Mouse (Mus musculus) lung, postnatal 4 days (tissue): Measurements from ENCODE around the gene 4931406C07Rik.

Source experiments
- DNase-seq, 2 experiments: peaks; one replicate each; pipeline ENCODE4 v3.0.0; 2021

4931406C07Rik gene

DNA sequence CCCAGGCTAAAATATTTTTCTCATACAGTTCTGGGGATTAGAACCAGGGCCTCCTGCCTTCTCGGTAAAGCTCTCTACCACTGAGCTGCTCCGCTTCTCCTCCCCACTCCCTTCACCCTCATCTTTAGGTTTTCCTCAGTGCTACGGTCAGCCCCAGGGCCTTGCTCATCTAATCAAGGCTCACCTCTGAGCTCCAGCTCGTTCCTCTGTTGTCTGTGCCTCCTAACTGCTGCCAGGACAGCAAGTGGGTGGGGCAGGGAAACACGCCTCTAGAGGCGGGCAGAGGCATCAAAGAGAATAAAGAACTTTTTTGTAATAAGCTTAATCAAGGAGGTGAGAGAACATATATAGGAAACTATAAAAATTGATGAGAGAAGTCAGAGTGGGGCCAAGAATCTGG lies 18.4 kb downstream of the 4931406C07Rik start:
- no peak for DNase-seq

DNA sequence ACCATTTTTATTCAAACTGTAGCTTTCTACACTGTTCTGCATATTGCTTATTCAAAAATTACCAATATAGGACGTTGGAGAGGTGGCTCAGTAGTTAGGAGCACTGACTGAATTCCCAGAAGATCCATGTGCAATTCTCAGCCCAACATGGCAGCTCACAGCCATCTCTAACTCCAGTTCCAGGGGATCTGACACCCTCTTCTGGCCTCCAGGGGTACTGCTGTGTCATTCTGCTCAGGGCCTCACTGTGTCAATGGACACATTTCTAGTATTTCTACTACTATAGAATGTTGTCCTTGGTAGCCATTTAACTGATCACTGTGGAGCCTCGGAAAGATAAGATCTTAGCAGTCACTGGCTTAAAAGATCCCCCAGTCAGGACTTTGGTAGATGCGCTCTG lies 20.8 kb downstream of the 4931406C07Rik start:
- DNase-seq: no peak

DNA sequence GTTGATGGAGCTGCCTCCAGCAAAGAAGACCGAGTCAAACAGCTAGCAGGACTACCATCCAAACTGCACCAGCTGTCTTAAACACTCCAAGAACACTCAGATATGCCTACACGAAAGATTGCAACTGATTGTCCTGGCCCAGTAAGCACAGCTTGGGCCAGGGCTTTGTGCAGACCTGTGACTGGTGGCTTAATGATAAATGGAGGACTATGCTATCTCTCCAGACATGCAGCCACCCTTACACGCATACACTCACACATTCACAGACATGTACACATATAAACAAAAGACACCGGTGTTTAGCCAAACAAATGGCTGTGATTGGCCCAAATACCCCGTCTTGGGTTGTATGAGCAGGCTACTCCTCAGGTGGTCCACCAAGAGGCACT lies 25.8 kb downstream of the 4931406C07Rik start:
- DNase-seq: no peak

DNA sequence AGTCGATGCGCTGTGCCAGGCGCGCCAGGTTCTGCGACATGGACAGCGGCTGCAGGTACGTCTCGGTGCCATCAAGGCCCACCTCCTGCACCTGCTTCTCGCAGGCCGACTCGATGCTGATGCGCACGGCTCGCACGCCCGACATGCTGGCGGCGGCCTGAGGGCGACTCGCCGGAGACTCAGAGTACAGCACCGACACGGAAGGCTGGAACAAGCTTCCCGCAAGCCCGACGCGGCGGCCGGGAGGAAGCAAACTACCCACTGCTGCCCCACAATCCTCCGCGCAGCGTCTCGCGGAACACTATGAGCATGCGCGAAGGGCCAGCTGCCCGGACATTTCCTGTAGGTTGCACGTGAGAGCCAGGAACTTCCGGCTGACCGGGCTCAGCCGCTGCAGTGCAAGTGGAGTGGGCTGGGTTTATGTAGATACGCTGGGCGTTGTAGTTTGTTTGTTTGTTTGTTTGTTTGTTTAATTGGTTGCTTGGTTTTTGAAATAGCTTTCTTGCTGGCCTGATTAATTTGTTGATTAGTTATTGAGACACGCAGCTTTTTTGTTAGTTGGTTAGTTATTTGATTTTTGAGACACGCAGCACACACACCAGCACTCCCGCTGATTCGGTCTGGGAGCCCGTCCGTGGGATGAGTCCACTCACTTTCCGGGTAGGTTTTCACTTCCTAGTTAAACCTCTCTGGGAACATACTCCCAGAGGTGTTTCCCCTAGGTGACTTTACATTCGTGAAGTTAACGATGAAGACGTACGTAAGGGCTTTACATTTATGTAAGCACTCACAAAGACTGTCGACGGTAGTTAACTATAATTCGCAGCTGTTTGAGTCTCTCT lies 26.4 kb downstream of the 4931406C07Rik start, which contains the start of gene Med17:
TSS of gene Med17 (minus strand) at position 283 of the 842 bp plus-strand sequence.
- DNase-seq: peak; percentile 95

DNA sequence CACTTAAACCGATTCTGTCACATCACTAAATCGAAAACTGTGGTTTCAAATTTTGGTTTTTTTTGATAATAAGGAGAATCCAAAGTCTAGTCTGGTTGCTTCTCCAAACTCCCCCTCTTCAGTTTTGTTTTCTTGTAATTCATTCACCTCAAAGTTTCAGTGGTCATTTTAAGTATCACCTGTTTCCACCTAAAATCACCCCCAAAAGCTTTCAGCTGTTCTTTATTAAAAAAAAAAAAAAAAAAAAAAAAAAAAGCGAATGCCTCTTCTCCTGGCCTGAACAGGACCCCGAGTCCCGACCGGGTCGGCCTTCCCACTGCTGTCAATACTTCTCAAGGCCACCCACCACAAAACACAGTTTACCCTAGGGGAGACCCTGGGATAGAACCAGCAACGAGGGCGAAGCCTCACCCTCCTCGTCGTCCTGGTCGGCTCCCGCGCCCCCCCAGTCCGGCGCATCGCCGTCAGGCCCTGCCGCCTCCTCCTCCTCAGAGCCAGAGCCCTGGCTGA lies 27.1 kb downstream of the 4931406C07Rik start:
- DNase-seq: no peak

DNA sequence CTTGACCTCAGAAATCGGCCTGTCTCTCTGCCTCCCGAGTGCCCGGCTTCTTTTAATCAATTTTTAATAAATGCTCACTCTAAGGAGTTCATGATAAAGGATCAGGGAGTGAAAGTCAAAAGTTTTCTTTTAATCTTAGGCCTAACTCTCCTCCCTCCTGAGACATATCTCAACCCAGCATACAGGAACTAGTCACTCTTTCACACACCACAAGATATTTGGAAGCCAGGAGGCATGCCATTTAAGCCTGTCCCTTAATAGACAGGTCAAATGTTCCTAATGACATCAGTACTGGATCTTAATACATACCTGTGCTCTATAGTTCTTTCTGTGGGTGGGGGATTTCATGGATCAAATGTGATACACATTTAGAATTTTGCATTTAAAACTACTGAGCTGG lies 27.9 kb downstream of the 4931406C07Rik start:
- DNase-seq: no peak

DNA sequence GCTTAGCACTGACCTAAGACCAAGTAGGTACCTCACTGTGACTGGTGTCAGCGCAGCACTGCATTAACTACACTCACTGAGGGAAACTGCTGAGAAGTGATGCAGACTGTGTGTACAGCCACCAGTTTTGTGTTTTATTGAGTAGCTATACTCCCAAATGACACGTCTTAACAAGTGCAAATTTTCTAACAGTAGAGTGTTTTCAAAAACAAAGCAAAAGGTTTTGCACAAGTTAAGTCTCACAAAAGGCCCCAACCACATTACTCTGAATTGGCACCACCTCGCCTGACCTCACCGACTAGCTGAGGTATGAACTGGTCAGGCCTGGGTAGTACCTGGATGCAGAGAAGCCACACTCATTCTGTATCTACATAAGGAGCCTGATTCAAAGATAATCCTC lies 29.4 kb downstream of the 4931406C07Rik start:
- no peak for DNase-seq

DNA sequence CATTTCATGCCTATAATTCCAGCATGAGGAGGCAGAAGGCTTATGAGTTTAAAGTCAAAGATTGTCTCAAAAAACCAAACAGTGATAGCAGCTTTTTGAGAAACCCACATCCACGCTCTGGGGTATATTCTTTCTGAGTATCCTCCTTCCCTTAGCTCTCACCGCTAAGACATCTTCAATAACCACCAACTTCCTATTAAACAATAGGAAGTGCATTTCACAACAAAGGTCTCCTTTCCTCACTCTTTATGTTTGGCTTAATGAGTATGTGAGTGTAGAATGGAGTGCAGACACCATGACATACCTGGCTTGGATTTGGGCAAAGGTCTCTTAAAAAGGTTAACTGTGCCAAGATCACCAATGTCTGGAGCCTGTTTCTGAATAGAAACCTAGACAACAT lies 32.3 kb downstream of the 4931406C07Rik start:
- no peak for DNase-seq

DNA sequence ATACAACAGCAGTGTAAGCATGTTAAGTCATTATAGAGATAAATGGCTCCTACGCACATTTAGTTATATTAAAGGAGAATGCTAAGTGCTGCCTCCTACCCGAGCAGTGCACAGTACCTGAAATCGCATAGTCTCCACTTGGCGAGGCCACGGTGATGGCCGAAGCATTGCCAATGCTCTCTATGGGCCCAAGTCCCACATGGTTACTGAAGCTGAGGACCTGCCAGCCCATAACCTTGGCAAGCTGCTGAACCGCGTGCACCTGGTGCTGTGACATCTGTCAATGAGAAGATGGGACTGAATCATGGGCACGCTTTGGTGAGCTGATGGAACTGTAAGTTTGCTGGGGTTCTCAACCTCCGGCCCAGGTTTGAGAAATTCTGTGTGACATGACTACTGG lies 42.8 kb downstream of the 4931406C07Rik start:
- no peak for DNase-seq

DNA sequence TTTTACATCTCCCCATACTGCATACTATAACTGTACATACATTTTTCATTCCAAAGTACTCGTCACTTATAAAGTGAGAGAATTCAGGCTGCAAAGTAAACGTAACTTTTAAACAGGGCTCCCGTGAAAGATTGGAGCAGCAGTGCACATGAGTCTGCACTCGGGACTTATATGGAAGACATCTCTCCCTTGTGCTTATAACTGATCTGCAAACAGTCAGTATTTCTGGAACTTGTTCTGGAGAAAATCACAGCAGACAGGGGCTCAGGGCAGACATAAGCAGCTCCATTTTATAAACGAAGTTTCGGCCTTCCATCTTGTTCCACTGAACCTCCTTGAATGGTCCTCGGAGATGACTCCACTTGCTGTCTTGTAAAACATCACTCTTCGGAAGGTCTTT lies 44.3 kb downstream of the 4931406C07Rik start:
- DNase-seq: no peak

DNA sequence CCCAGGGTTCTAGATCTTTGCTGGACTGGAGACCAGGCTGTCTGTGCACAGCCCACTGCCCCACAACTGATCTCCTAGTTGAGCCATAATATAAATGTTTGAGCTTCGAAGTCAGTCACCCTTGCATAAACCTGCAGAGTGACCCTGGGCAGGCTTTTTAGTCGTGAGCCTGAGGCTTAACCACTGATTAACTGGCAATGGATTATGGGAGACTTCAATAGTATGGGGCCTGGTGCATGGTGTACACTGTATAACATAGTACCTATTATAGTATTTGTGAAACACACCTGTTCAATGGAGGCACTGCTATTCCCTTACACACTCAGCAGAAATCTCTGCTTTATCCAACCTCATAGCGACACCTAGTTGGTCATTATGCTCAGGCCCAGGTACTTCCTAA lies 50.0 kb downstream of the 4931406C07Rik start:
- DNase-seq: no peak

DNA sequence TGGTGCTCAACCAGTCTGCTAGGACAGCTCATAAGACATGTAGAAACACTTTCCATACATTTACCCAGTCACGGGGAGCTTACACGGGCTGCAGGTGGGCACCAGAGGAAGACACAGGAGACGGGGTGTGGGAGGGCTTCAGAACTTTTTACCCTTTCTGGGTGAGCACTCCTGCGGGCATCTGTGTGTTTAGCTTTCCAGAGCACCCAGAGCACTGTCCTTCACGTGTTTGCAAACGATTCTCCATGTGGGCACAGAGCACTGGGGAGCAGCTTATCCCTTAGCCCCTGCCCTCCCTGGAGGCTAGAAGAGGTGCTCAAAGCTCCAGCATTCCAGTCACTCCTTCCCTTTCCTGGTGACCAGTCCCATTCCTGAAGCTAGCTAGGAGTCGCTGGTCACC lies 51.7 kb downstream of the 4931406C07Rik start:
- no peak for DNase-seq

DNA sequence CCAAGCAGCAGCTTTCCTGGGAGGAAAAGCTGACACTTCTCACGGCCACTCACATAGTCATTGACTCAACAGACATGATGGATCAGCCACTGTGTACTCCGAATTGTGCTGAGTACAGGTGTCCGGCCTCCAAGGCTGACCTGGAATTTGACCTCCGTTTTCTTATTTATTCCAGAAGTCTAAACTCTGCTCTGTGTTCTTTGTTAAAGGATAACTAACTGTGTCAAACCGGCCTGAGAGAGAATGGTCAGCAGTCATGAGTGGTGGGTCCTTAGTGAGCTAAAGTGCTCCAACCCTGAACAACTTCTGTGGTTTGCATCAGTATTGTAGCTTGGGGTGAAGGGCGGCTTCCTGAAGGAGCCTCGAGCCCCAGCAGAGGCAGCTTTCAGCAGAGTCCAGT lies 54.1 kb downstream of the 4931406C07Rik start:
- DNase-seq: no peak

DNA sequence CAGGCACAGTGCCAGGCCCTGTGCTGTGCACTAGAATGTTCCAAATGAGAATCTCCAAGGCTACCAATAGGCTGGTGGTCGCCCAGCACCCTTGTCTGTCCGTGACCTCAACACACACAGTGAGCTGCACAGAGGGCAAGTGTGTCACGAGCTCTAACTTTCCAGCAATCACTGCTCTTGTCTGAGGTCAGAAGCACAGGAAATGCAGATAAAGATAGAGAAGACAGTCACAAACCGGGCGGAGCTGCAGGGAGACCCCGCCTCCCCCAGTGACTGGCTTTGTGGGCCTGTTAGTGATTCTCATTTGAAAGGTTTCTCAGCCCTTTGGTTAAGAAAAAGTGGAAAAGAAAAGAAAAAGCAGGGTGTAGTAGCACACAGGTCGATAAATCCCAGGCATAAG lies 55.9 kb downstream of the 4931406C07Rik start:
- DNase-seq: no peak

DNA sequence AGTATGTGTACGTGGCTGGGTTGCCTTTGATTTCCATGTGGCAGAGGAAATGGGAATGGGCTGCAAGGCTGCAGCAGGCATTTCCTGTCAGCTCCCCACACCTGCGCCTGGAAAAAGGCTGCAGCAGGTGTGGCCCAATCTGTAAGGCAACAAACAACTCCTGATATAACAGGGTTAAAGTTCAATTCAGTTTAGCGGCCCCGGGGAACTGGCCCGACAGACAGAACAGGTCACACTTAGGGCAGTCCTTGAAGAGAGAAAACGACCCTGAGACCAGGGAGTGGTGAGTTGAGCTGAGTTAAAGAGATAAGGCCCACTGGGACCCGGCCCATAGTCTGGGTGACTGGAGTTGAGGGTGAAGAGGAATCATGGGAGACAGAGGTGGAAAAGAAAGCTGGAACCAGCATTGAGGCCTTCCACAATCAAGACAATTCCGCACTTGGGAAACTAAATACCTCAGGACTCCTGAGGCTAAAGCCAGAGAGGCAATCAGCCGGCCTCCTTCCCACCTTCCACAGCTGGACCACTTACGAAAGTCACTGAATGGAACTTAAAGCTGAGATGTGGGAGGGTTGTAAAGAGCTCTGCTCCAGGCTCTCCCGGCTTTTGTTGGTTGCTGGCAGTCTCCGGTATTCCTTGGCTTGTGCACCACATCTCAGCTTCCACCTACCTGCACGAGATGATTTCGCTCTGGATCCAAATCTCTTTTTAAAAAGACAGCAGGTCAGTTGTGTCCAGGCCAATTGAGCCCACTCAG lies 60.8 kb downstream of the 4931406C07Rik start:
- no peak for DNase-seq

DNA sequence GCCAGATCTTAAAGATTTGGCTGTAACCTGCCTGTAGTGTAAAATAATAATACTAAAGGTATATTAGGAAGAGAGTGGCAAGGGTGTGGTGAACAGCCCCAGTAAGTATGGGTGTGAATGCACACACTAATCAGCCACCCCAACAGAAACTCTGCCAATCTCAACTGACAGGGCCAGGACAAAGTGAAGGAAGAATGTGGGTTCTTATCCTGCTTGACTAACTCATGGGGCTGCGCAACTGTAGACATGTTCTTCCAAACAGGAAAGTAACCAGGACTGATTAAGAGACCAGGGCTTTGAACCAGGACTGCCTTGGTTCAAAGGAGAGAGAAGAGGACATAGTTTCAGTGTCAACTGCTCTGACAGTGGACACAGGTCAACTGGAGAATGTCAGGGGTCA lies 64.1 kb downstream of the 4931406C07Rik start:
- no peak for DNase-seq

DNA sequence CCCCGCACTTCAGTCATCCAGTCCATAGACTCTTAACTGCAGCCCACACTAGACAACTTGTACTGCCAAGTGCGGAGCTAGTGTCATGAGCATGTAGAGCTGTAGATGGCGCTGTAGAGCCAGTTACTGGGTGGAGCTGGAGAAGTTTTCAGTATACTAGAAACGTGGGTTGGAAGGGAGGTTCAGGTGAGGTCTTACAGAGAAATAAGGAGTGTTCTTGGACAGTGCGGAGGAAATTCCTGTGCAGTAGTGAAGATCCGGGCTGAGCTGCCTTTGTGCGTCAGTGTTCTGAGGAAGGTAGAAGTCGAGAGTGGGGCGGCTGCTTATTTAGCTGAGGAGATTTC lies 64.7 kb downstream of the 4931406C07Rik start:
- peak; percentile 55 to 69 for DNase-seq

DNA sequence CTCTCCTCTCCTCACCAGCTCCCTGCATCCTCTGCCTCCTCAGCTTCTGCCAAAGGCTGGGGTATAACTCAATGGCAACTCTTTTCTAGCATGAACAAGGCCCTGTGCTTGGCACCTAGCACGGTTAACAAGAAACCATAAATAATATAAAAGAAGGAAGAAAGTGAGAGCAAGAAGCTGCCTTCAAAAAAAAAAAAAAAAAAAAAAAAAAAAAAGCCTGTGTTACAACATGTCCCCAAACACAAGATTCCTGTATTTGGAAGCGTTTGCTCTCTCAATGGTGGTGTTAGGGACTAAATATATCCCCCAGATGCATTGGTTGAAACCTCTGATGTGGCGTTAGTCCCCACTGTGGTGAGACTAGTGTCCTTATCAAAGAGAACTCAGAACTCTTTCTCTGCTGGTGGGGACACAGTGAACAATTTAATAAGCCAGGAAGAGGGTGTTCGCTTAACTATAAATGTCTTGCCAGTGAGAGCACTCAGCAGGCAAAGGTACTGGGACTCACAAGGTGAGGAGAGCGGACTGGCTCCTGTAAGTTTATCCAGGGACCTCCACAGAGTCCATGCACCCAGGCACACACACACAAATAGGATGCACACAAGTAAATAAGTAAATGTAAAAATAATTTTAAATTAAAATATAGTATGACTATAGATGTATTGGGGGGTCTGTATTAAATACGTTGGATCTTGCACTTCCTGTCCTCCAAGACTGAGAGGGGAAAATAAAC lies 65.2 kb downstream of the 4931406C07Rik start:
- DNase-seq: no peak

DNA sequence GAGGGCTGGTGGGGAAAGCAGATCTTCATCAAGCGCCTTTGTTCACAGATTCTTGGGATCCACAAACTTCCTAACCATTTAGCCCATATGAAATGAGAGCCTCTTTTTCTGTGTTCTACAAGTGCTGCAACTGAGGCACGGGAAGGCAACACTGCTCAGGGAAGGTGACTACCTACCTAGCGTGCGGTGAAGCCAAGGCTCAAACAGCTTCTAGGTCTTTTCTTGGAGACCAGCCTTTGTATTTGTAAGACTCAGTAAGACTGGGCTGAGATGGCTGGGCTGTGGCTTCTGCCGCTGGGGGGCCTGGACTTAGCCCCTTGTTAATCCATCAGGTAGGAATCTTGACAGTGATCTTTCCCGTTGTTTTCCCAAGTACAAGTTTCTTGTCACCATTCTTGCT lies 66.2 kb downstream of the 4931406C07Rik start:
- no peak for DNase-seq

DNA sequence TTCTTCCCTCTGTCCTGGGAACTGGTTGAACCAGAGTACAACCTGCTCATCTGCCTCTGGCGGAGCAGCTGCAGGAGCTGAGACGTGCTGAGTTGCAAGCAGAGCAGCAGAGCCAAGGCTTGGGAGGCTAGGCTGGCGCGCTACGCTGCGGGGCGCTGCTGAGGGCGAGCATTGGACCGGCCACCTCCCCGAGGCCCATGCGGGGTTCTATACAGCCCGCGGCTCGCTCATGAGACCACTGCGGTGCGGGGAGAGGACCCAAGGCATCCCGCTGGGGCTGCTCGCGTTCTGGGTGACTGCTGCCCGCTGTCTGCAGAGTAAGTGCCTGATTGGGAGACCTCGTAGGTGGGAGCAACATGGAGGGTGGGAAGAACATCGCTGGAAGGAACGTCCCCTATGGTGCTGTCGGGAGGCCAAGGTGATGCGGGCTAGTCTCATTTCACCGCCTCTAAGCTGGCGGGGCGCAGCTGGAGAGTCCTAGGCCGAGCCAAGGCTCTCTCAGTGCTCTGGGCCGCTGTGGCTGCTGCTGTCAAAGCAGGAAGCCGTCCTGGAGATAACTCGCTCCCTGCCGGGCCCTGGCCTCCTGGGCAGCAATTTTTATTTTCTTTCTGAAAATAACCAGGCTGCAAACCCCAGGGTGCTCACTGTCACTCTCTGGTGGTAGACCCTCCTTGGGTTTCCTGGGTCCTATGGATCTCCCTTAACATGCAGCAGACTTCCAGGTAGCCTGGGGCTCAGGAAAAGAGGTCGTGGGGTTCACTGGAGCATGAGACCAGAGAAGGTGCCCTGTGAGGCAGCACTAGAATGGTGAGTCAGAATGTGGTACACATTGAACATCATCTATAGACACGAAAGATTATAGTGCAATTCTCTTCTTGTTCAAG lies 67.0 kb downstream of the 4931406C07Rik start, which contains the start of gene Vstm5:
TSS of gene Vstm5 (plus strand) at position 4 of the 884 bp plus-strand sequence.
- DNase-seq: peak; percentile 35

DNA sequence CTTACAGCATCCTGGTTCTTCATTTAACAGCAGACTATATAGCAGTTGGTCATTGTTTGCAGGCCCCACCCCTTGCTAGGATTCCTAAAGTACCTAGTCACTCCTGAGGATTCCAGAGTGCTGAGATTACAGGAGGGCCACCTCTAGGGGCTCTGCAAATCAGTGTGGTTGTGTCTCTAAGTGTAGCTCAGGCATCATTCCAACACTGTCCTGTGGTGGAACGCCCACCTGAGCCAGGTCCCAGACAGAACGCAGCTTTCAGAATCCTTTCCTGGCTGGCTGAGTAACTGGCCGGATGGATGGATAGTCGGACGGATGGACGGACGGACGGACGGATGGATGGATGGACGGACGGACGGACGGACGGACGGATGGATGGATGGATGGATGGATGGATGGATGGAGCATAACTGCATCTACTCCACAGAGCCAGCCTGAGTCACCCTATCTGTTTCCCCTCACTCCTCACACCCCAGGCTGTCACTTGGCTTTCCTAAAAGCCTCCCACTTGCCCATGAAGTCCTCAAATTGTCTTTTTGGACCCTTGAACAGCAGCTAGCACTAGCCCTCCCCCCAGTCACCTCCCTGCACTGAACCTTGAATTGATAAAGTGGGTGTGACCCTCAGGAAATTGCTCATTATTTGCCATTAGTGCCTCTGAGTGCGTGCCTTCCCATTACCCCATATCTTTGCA lies 67.8 kb downstream of the 4931406C07Rik start:
- DNase-seq: peak; percentile 21 to 35
